Mouse (Mus musculus): ENCODE data around the gene Rrn3.
"Not testable (repeated sequence)": the region's sequence is repeated elsewhere in the genome, so short reads cannot be mapped to it uniquely, and the experiment has no call there.

Gene Rrn3

GRCm38 (mm10) chr16:13780353-13781036 is at the start of gene Rrn3:
Gene Rrn3, plus strand, starts transcription at chr16:13780708.
- ATAC-seq (ENCODE audit: insufficient number of reproducible peaks, low FRiP score, low TSS enrichment): peak; percentile 99

GRCm38 (mm10) chr16:13732786-13733185 is 47.7 kb upstream of the Rrn3 start:
- ATAC-seq (ENCODE audit: insufficient number of reproducible peaks, low FRiP score, low TSS enrichment): no peak

- peak; percentile 45; the same call in 1 of the 2 replicates for ATAC-seq (ENCODE audit: insufficient number of reproducible peaks, low FRiP score, low TSS enrichment)
Observed at GRCm38 (mm10) chr16:13733518-13734137, 46.9 kb upstream of the Rrn3 start.

DNA sequence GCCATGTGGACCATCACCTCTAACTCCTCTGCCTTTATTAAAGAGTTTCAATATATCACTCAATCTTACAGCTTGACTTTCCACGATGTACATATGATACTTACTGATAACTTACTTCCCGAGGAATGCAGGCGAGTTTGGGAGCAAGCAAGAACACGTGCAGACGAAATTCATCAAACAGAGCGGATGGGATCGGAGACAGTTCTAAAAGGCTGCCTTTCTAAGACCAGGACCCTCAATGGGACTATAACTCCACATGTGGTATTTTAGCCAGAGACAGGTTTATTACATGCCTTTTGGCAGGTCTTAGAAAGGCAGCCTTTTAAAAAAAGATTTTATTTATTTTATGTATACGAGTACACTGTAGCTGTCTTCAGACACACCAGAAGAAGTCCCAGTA is 44.5 kb upstream of the Rrn3 start:
- ATAC-seq (ENCODE audit: insufficient number of reproducible peaks, low FRiP score, low TSS enrichment): no peak

DNA sequence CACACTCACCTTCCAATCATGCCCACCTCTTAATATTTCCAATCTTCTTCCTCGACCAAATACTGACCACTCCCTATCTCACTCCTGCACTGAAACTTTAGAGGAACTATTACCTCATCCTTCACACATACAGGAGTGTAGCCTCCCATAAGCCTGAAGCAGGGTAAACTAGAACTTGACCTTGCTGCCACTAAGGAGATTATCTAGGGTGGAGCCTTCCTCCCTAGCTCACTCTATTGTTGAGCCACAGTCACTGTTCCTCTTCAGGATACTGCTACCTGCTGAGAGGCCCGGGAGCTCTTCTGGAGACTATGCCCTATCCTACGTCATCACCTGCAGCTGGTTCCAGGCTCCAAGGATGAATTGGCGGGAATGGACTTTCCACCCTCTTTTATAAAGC is 41.5 kb upstream of the Rrn3 start:
- ATAC-seq (ENCODE audit: insufficient number of reproducible peaks, low FRiP score, low TSS enrichment): not testable (repeated sequence)

GRCm38 (mm10) chr16:13740844-13741243 is 39.7 kb upstream of the Rrn3 start:
- no peak for ATAC-seq (ENCODE audit: insufficient number of reproducible peaks, low FRiP score, low TSS enrichment)

- no peak for ATAC-seq (ENCODE audit: insufficient number of reproducible peaks, low FRiP score, low TSS enrichment)
Observed at GRCm38 (mm10) chr16:13747708-13748107, 32.8 kb upstream of the Rrn3 start.

DNA sequence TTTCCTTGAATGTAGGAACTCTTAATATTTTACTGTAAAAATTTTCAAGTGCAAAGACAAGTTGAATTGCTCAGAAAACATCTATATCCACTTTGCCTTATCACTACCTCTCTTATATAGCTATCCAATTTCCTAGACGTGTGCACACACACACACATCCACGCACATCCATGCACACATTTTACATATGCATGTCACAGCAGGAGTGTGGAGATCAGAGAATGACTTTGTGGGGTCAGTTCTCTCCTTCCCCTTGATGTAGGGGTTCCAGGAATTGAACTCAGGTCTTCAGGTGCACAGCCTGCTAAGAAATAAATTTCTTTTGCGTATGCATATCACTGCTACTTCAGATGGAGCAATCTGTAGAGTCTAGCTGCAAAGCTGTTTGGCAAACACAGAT is 32.4 kb upstream of the Rrn3 start:
- ATAC-seq (ENCODE audit: insufficient number of reproducible peaks, low FRiP score, low TSS enrichment): no peak

GRCm38 (mm10) chr16:13748813-13749212 is 31.7 kb upstream of the Rrn3 start:
- ATAC-seq (ENCODE audit: insufficient number of reproducible peaks, low FRiP score, low TSS enrichment): not testable (repeated sequence)

DNA sequence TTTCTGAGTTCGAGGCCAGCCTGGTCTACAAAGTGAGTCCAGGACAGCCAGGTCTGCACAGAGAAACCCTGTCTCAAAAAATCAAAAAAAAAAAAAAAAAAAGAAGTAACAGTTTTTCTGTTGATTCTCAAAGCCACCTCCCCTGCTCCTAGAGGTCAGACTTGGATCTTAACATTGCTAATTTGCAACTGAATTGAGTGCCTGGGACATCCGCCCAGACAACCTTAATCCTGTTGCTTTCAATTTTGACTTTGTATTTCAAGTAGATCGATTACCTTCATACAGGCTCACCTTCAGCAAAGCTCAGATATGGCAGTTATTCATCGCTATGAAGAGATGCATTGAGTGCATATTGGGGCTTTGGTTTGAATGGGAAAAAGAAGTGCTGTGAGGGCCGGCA is 31.2 kb upstream of the Rrn3 start:
- ATAC-seq (ENCODE audit: insufficient number of reproducible peaks, low FRiP score, low TSS enrichment): no peak

DNA sequence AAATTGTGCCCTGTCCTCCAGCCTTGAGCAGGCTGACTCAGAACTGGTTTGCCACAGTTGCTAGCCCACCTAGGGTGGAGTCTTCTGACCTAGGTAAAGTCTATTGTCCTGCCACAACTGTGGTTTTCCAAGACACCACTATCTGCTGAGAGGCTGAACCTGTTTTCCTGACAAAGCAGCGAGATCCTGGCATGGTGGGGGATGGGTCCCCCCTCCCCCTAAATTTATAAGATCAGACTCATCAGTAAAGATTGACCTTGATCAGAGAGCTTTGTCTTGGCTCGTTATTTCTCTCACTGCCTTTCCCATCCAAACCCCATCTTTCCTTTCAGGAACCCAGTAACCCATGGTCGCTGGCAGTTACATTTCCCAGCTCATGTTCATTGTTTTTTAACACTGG is 30.5 kb upstream of the Rrn3 start:
- ATAC-seq (ENCODE audit: insufficient number of reproducible peaks, low FRiP score, low TSS enrichment): no peak

DNA sequence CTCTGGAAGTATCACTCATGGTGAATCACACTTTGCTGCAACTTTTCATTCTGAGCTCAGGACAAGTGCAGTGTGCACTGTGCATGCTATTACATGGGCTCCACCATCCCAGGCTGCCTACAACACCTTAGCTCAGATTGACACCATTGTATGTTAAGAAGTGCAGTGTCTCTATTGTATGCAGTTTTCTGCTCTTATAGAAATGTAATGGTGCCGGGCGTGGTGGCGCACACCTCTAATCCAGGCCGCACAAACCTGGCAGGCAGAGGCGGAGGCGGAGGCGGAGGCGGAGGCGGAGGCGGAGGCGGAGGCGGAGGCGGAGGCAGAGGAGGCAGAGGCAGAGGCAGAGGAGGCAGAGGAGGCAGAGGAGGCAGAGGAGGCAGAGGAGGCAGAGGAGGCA is 29.9 kb upstream of the Rrn3 start:
- no peak for ATAC-seq (ENCODE audit: insufficient number of reproducible peaks, low FRiP score, low TSS enrichment)

DNA sequence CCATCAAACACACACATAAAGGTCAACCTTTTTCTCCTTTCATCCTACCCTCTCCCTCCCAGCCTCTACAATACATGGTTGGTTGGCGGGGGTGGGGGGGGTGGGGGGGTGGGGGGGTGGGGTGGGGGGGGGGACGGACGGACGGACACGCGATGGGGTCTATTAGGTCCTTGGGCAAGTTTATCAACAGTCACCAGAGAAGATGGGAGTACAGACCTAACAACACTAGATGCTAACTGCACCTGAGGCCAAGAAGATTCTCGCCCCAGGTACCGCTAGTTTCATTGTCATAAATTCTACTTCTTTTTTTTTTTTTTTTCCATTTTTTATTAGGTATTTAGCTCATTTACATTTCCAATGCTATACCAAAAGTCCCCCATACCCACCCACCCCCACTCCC is 26.5 kb upstream of the Rrn3 start:
- ATAC-seq (ENCODE audit: insufficient number of reproducible peaks, low FRiP score, low TSS enrichment): no peak

DNA sequence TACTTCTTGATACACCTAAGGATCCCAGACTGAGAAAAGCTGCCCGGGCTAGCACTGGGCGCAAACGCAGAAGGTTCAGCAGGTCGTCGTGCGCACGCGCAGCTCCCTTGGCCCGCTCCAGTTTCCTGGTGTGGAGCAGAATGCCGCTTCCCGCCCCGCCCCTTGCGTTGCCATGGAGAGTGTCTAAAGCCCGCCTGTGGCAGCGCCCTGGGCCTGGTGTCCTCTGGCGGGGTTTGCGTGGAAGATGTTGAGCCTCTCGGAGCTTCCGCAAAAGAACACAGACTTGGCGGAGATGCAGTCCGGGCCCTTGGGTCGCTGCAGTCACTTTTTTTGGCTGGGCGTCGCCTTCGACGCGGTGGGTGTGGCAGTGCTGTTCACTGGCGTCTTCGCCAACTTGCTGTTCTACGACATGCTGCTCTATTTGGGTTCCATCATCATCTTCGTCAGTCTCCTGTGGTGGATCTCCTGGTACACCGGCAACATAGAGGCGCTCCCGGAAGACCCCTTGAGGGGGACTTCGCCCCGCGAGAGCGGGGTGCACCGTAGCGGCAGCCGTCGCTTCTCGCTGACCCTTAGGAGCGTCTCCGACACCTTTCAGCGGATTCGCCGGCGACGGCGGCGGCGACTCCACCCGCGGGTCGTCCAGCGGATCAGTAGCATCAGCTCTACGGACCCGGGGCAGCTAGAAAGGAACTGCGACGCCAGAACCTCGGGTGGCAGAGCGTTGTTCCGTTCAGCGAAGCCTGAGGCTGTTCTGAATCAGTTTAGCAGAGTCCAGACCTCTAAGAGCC is 25.9 kb upstream of the Rrn3 start:
- ATAC-seq (ENCODE audit: insufficient number of reproducible peaks, low FRiP score, low TSS enrichment): peak; percentile 99

GRCm38 (mm10) chr16:13757823-13758222 is 22.7 kb upstream of the Rrn3 start:
- ATAC-seq (ENCODE audit: insufficient number of reproducible peaks, low FRiP score, low TSS enrichment): no peak

DNA sequence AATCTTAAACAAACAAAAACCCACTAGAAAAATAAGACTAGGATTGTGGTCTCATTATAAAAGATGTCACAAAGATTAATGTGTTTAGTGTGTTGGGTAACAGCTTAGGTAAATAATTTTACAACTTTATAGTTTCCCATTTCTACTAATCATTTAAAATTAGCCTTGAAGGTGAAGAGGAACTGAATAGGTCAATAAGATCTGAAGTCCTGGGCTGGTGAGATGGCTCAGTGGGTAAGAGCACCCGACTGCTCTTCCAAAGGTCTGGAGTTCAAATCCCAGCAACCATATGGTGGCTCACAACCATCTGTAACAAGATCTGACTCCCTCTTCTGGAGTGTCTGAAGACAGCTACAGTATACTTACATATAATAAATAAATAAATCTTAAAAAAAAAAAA is 17.7 kb upstream of the Rrn3 start:
- ATAC-seq (ENCODE audit: insufficient number of reproducible peaks, low FRiP score, low TSS enrichment): not testable (repeated sequence)

DNA sequence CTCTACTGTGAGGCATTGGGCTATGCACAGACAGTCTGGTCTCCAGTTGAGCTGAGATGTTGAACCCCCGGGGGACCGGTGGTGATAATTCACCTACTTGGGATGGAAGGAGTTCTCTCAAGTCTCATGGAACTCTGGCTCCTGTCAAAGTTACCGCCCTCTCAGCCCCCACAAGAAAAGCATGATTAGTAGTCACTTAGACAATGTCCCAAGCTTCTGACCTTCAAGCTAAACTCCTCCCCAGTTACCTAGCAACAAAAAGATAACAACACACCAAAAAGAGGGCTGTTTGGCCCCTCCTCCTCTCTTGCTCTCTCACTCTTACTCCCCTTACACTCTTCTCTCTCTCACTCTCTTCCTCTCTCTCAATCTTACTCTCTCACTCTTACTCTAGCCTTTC is 16.0 kb upstream of the Rrn3 start:
- ATAC-seq (ENCODE audit: insufficient number of reproducible peaks, low FRiP score, low TSS enrichment): no peak

DNA sequence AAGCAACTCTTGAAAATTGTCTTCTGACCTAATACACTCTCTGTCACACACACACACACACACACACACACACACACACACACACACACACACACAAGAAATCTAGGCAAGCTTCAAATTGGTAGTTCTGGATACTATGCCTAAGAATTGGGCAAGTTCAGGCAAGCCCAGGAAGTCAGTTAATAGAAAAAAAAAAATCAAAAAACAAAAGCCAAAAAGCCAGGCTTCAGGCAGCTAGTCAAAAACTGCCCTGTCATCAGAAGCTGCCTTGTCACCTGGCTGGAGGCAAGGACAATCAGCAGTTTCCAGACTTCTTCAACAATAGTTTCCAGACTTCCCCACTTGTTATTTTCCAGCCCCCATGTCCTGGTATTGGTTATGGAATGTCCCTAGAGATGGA is 14.1 kb upstream of the Rrn3 start:
- ATAC-seq (ENCODE audit: insufficient number of reproducible peaks, low FRiP score, low TSS enrichment): no peak

DNA sequence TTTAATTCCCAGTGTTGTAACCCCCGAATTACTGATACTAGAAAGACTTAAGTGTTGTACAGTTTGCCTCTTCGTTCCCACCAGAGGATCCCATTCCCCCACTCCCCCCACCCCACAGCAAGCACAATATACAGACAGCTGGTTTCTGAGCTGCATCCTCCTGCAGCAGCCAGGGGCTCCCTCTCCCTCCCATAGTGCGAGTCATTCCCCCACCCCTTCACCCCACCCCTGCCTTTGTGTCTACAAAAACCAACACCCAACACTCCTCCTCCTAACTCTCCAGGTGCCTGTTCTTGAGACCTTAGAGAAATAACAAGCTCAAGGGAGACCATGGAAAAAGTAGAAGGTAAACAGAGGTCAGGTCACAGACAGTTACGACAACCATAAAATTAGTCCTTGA is 8.9 kb upstream of the Rrn3 start:
- not testable (repeated sequence) for ATAC-seq (ENCODE audit: insufficient number of reproducible peaks, low FRiP score, low TSS enrichment)

DNA sequence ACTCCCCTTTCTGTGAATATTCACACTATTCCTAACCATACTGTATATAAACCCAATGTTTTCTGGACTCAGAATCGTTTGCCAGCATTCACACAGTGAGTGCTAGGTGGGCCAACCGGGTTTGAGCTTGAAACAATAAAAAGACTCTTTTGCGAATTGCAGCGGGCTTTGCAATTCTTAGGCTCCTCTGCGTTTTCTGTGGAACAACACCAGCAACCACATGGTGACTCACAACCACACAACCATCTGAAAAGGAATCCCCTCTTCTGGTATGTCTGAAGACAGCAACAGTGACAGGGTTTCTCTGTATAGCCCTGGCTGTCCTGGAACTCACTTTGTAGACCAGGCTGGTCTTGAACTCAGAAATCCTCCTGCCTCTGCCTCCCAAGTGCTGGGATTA is 8.5 kb upstream of the Rrn3 start:
- not testable (repeated sequence) for ATAC-seq (ENCODE audit: insufficient number of reproducible peaks, low FRiP score, low TSS enrichment)

- not testable (repeated sequence) for ATAC-seq (ENCODE audit: insufficient number of reproducible peaks, low FRiP score, low TSS enrichment)
Observed at GRCm38 (mm10) chr16:13774011-13774410, 6.5 kb upstream of the Rrn3 start.
